Mouse (Mus musculus) kidney, embryonic 14.5 days (tissue): ENCODE measurements around the gene Zfp287. TPM values are rescaled to one million over a fixed set of nuclear protein-coding genes. Genes with fewer than 3 reads are reported as not detected.

Experiments used
- ATAC-seq: fragments of 200-750 bp; cut with Nextera tagmentation; 2 replicates; pipeline ENCODE4 v1.8.0; 2017; ENCODE audit warnings: moderate number of reproducible peaks, mild to moderate bottlenecking, moderate TSS enrichment, moderate library complexity; ENCODE audit not compliant: low FRiP score, low TSS enrichment
- H3K27ac ChIP-seq: fragments of 300-500 bp; sonication (generic); 2 replicates; pipeline ENCODE4 v1.5.1; 2014; ENCODE audit warnings: low read depth, mild to moderate bottlenecking, low read length, moderate library complexity, mixed read lengths
- H3K27me3 ChIP-seq: fragments of 300-500 bp; sonication (generic); 2 replicates; pipeline ENCODE4 v1.6.1; 2014; ENCODE audit warnings: mild to moderate bottlenecking, low read length; ENCODE audit not compliant: control insufficient read depth, insufficient read depth
- H3K36me3 ChIP-seq: fragments of 300-500 bp; sonication (generic); 2 replicates; pipeline ENCODE4 v1.6.1; 2014; ENCODE audit warnings: low read length, mixed read lengths; ENCODE audit not compliant: control insufficient read depth, insufficient read depth
- H3K4me1 ChIP-seq: fragments of 300-500 bp; sonication (generic); 2 replicates; pipeline ENCODE4 v1.6.1; 2014; ENCODE audit warnings: low read length, mixed read lengths; ENCODE audit not compliant: control insufficient read depth, insufficient read depth
- H3K4me2 ChIP-seq: fragments of 300-500 bp; sonication (generic); replicated peaks from 2 replicates; pipeline ENCODE4 v1.6.1; 2014; ENCODE audit warnings: low read depth, mild to moderate bottlenecking, low read length
- H3K4me3 ChIP-seq: fragments of 300-500 bp; sonication (generic); 2 replicates; pipeline ENCODE4 v1.5.1; 2014; ENCODE audit warnings: mild to moderate bottlenecking, low read length
- H3K9ac ChIP-seq: fragments of 300-500 bp; sonication (generic); 2 replicates; pipeline ENCODE4 v1.6.1; 2014; ENCODE audit warnings: low read depth, mild to moderate bottlenecking, low read length, moderate library complexity
- H3K9me3 ChIP-seq: fragments of 300-500 bp; sonication (generic); 2 replicates; pipeline ENCODE4 v1.6.1; 2016; ENCODE audit warnings: low read length; ENCODE audit not compliant: control insufficient read depth
- WGBS: fragments of 180-500 bp; shearing (Covaris S2); extraction: QIAGEN DNeasy Blood & Tissue Kit; methylation state at CpG from one replicate; pipeline ENCODE4 v1.1.7; 2014; 5-methylcytosine and 5-hydroxymethylcytosine counted together
- polyA plus RNA-seq: library from polyadenylated mRNA; unstranded; fragments of >200 nt; fragmentation: Nextera tagmentation; extraction: Ambion mirVana; gene quantifications from 2 replicates; pipeline ENCODE4 v1.2.1, GENCODE M21; 2014

Gene Zfp287
- polyA plus RNA-seq, 1 experiment from 2014 or later: 10.1 TPM

- no peak for ATAC-seq
- Histone ChIP-seq H3K4me1 (peaks cover 8% of the 10 kb centered on the region; the same call in 1 of the 2 replicates), H3K9me3 (no peaks in the 10 kb centered on the region), H3K4me3 (peak overlapping the region; percentile 74), H3K36me3 (peaks cover 9% of the 10 kb centered on the region; the same call in 1 of the 2 replicates), H3K27me3 (no peaks in the 10 kb centered on the region), H3K27ac (no peak overlapping the region), H3K9ac (no peak overlapping the region), H3K4me2 (peak overlapping the region; percentile 89)
- 14% methylated on average over 5 of the region's 5 CpGs for WGBS
Observed at GRCm38 (mm10) chr11:62732022-62732387, 300 bp upstream of the Zfp287 start.

- Histone ChIP-seq H3K36me3 (peaks cover 25% of the 10 kb centered on the region; the same call in 1 of the 2 replicates), H3K4me1 (peaks cover 8% of the 10 kb centered on the region; the same call in 1 of the 2 replicates), H3K4me3 (no peak overlapping the region), H3K27me3 (no peaks in the 10 kb centered on the region), H3K4me2 (no peak overlapping the region), H3K9ac (no peak overlapping the region), H3K27ac (no peak overlapping the region), H3K9me3 (no peaks in the 10 kb centered on the region)
- WGBS: 93% methylated on average over 8 of the region's 8 CpGs
- ATAC-seq: no peak
Observed at GRCm38 (mm10) chr11:62728276-62728675, 3.4 kb downstream of the Zfp287 start.

GRCm38 (mm10) chr11:62710657-62711056 is 21.0 kb downstream of the Zfp287 start:
- 83% methylated on average over 5 of the region's 5 CpGs for WGBS
- H3K4me2 ChIP-seq: no peak overlapping the region
- ATAC-seq: no peak
- no peak overlapping the region for H3K27ac ChIP-seq
- H3K9me3 ChIP-seq: no peaks in the 10 kb centered on the region
- H3K4me1 ChIP-seq: no peaks in the 10 kb centered on the region
- peaks cover 21% of the 10 kb centered on the region for H3K36me3 ChIP-seq
- H3K9ac ChIP-seq: no peak overlapping the region
- H3K27me3 ChIP-seq: no peaks in the 10 kb centered on the region
- H3K4me3 ChIP-seq: no peak overlapping the region

GRCm38 (mm10) chr11:62708252-62708651 is 23.5 kb downstream of the Zfp287 start:
- H3K4me2 ChIP-seq: no peak overlapping the region
- H3K27ac ChIP-seq: no peak overlapping the region
- 68% methylated on average over 7 of the region's 7 CpGs for WGBS
- no peak overlapping the region for H3K9ac ChIP-seq
- no peaks in the 10 kb centered on the region for H3K27me3 ChIP-seq
- no peak overlapping the region for H3K4me3 ChIP-seq
- H3K36me3 ChIP-seq: peaks cover 10% of the 10 kb centered on the region
- H3K9me3 ChIP-seq: no peaks in the 10 kb centered on the region
- no peak for ATAC-seq
- no peaks in the 10 kb centered on the region for H3K4me1 ChIP-seq

GRCm38 (mm10) chr11:62706141-62706540 is 25.6 kb downstream of the Zfp287 start:
- no peaks in the 10 kb centered on the region for H3K27me3 ChIP-seq
- no peaks in the 10 kb centered on the region for H3K36me3 ChIP-seq
- ATAC-seq: no peak
- H3K4me3 ChIP-seq: no peak overlapping the region
- H3K27ac ChIP-seq: no peak overlapping the region
- no peak overlapping the region for H3K9ac ChIP-seq
- no peaks in the 10 kb centered on the region for H3K4me1 ChIP-seq
- H3K4me2 ChIP-seq: no peak overlapping the region
- no peaks in the 10 kb centered on the region for H3K9me3 ChIP-seq
- 79% methylated on average over 2 of the region's 2 CpGs for WGBS

- no peaks in the 10 kb centered on the region for H3K9me3 ChIP-seq
- no peak overlapping the region for H3K4me3 ChIP-seq
- no peak for ATAC-seq
- H3K4me1 ChIP-seq: no peaks in the 10 kb centered on the region
- H3K27ac ChIP-seq: no peak overlapping the region
- H3K27me3 ChIP-seq: no peaks in the 10 kb centered on the region
- no peaks in the 10 kb centered on the region for H3K36me3 ChIP-seq
- H3K4me2 ChIP-seq: no peak overlapping the region
- 83% methylated on average over 1 of the region's 1 CpGs for WGBS
- no peak overlapping the region for H3K9ac ChIP-seq
Observed at GRCm38 (mm10) chr11:62701218-62701617, 30.5 kb downstream of the Zfp287 start.

- no peak overlapping the region for H3K9ac ChIP-seq
- no peaks in the 10 kb centered on the region for H3K36me3 ChIP-seq
- ATAC-seq: no peak
- H3K27me3 ChIP-seq: no peaks in the 10 kb centered on the region
- H3K4me2 ChIP-seq: no peak overlapping the region
- WGBS: 68% methylated on average over 4 of the region's 4 CpGs
- H3K27ac ChIP-seq: no peak overlapping the region
- H3K4me1 ChIP-seq: no peaks in the 10 kb centered on the region
- no peaks in the 10 kb centered on the region for H3K9me3 ChIP-seq
- H3K4me3 ChIP-seq: no peak overlapping the region
Observed at GRCm38 (mm10) chr11:62699749-62700148, 32.0 kb downstream of the Zfp287 start.

- no peaks in the 10 kb centered on the region for H3K4me1 ChIP-seq
- no peaks in the 10 kb centered on the region for H3K36me3 ChIP-seq
- no peak overlapping the region for H3K9ac ChIP-seq
- H3K27me3 ChIP-seq: no peaks in the 10 kb centered on the region
- H3K4me3 ChIP-seq: no peak overlapping the region
- no peaks in the 10 kb centered on the region for H3K9me3 ChIP-seq
- WGBS: 93% methylated on average over 8 of the region's 8 CpGs
- no peak overlapping the region for H3K4me2 ChIP-seq
- no peak for ATAC-seq
- H3K27ac ChIP-seq: no peak overlapping the region
Observed at GRCm38 (mm10) chr11:62695126-62695525, 36.6 kb downstream of the Zfp287 start.

GRCm38 (mm10) chr11:62693299-62694184 is 38.2 kb downstream of the Zfp287 start:
- no peak overlapping the region for H3K9ac ChIP-seq
- H3K9me3 ChIP-seq: no peaks in the 10 kb centered on the region
- no peak overlapping the region for H3K4me3 ChIP-seq
- peak; percentile 90 for ATAC-seq
- WGBS: 23% methylated on average over 9 of the region's 11 CpGs
- no peak overlapping the region for H3K27ac ChIP-seq
- no peaks in the 10 kb centered on the region for H3K27me3 ChIP-seq
- no peaks in the 10 kb centered on the region for H3K36me3 ChIP-seq
- no peak overlapping the region for H3K4me2 ChIP-seq
- no peaks in the 10 kb centered on the region for H3K4me1 ChIP-seq
